Mouse (Mus musculus) left cerebral cortex, postnatal 14 days (tissue): ENCODE results near the gene C87436. TPM values are rescaled to one million over a fixed set of nuclear protein-coding genes. Genes with fewer than 3 reads are reported as not detected.

Source experiments
- DNase-seq, 2 experiments: peaks; one replicate each; pipeline ENCODE4 v3.0.0; 2021 to 2022; ENCODE audit warnings: low spot score in 2 of 2, mixed read lengths in 1 of 2
- intact Hi-C: fragments of 180-260 bp; cut with DNase I; formaldehyde crosslinking; loops from one replicate; pipeline ENCODE4 v1.15.1; 2025
- long read RNA-seq, 2 experiments: library from polyadenylated mRNA; stranded (forward); transcript quantifications; one replicate each; pipeline ENCODE4 v2.0.0; 2021
- total RNA-seq, 2 experiments: library from RNA; stranded (reverse); gene quantifications; 2 replicates each; pipeline ENCODE4 v1.2.3; 2021

C87436 gene
- total RNA-seq: 10 to 100 TPM; 13.7 to 14.3 TPM
- long read RNA-seq, experiment 1, partial matches to known transcripts: 1 of 18 reads
- long read RNA-seq, experiment 1, other reads (novel, unspliced or antisense): 14 of 18 reads
- long read RNA-seq, experiment 2, transcript C87436-201 (10 exons, 2,534 nt): major isoform, 6 of 24 reads
- long read RNA-seq, experiment 2, partial matches to known transcripts: 1 of 24 reads
- long read RNA-seq, experiment 2, other reads (novel, unspliced or antisense): 16 of 24 reads

DNA sequence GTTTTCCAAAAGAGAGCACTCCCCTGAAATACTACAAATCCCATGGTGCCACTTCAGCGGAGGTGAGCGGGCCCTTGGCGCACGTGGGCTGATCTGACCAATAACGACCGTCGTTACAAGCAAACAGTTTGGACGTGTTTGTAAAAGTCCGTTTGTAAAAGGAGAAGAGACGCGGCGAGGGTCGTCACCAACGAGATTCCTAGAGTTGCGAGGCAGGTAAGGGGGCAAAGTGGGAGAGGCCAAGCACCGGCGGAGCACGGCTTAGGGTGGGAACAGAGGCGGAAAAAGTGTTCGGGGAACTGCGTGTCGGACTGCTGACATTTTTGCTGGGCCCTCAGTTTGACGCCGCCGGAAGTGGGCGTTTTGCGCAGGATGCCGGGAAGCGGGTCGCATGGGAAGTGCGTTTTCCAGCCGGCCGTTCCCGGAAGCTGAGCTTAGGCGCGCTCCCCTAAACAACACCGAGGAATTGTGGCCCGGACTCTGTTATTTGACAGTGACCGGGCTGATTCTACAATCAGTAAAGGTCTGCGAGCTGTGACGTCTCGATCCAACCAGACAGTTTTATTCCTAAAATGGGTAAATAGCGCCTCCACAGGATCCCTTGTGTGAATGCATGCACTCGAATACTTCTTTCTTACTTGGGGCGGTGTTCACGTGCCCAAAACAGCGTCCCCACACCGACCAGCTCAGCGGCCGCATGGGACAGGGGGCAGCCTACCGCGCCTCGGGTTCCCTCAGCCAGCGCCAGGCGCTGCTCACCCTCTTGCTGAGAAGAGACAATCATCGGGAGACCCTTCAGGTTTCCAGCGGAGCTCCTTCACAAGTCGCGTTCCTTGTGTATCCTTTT lies at the start of gene C87436:
Gene C87436, plus strand, starts transcription at position 103 of the 847 bp plus-strand sequence.
- DNase-seq: peak; percentile 96
- intact Hi-C loops: loop anchor here (10.0 kb wide), 1 partner anchor 226 kb away; the partner anchor contains the start of gene Mxd1

DNA sequence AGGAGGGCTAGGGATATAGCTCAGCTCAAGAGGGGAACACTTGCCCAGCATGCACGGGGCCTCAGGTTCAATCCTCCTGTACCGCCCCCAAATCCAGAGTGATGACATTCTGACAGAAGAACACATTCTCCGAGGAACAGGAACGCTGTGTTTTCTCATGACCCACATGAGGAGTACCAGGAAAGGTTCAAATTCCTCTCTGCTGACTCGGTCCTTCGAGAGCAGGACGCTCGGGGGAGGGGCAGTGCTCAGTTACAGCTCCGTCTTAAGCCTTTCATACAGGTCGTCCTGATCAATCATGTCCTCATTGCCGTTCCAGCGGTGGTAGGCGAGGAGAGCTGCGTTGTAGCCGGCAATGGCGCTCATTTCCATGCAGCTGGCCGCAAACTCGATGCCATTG lies 49.7 kb upstream of the C87436 start:
- intact Hi-C loops: no loop called here
- no peak for DNase-seq

DNA sequence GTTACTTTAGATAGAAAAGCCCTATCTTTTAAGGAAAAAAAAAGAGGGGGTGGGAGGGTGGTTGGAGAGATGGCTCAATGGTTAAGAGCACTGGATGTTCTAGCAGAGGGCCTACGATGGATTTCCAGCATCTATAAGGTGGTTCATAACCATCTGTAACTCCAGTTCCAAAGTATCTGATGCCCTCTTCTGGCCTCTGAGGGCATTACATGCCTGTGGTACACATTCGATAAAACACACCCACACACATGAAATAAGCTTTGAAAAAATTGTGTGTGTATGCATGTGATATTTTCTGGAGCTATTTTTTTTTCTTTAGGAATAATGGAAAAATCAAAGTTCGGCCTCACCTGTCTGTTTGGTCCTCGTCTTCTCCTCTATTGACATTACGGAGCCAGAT lies 46.8 kb upstream of the C87436 start:
- intact Hi-C loops: no loop called here
- DNase-seq: no peak

DNA sequence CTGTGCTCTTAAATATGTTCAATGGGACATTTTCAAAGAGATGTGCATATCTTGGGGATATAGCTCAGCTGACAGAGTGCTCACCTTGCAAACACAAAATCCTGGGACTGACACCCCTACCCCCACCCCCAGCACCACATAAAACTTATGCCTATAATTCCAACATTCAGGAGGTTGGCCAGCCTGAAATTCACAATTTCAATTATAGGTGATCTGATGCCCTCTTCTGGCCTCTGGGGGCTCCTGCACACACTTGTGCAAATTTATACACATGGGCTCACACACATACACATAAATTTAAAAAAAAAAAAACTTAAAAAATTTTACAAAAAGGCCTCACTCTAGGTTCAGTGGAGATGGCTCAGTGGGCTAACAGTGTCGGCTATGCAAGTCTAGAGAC lies 45.0 kb upstream of the C87436 start:
- DNase-seq: no peak
- intact Hi-C loops: no loop called here

DNA sequence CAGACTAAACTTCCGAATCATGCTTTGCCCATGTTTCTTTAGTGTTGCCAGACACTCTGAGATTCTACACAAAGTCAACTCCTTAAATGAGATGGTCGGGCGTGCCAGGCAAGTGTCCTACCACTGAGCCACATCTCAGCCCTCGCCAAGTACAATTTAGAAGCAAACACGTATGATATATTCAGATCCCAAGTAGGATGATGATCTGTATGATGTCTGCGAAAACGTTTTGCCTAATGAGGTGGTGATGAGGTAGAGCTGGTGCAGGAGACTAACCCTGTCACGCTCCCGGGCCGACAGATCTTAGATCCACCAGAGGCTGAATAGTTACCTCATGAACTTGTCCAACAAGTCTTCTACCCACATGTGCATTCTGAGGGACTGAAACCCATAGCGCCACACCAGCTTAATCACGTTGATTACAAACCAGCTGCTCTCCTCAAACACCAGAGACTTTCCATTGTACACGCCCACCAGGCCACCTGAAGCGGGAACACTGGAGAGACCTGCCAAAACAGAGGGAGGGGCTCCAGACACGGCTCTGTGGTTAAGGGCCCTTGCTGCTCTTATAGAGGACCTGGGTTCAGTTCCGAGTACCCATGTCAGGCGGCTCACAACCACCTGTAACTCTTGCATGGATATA lies 44.0 kb upstream of the C87436 start:
- intact Hi-C loops: no loop called here
- DNase-seq: no peak

DNA sequence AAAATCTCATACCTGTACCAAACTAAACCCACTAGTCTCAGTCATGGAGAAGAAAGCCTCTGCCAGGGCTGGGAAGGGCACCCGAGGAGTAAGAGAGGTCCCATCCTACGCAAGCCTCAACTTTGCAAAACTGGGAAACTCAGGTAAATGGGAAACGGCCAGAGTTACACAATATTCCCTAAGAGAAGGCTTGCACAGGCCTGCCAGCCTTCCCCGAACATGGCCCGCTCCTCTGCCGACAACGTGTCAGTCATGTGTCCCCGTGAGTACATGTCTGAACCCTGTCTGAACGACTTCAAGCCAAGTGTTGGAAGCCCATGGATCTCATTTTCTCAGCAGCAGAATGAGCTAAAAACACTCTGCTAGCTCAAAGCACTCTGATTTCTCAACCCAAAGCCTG lies 43.2 kb upstream of the C87436 start:
- intact Hi-C loops: no loop called here

DNA sequence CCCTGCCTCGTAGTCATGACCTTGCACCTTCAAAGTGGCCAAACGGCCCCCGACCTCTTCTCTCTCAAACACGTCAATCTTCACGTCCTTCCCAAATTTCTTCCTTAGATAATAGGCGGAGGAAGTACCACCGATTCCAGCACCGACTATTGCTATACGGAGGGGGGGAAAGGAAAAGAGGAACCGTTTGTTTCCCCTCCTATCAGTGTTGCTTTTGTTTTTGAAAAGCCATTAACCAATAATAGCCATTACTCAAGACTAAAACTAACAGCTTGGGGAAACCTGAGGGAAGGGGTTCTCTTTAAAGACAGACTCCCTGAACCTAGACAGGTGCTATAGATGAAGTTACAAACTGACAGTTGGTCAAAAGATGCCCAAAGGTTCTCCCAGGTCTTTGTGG lies 42.2 kb upstream of the C87436 start:
- no peak for DNase-seq
- intact Hi-C loops: no loop called here

More for the DNA sequence above, 43.2 kb upstream of the C87436 start:
- no peak for DNase-seq

DNA sequence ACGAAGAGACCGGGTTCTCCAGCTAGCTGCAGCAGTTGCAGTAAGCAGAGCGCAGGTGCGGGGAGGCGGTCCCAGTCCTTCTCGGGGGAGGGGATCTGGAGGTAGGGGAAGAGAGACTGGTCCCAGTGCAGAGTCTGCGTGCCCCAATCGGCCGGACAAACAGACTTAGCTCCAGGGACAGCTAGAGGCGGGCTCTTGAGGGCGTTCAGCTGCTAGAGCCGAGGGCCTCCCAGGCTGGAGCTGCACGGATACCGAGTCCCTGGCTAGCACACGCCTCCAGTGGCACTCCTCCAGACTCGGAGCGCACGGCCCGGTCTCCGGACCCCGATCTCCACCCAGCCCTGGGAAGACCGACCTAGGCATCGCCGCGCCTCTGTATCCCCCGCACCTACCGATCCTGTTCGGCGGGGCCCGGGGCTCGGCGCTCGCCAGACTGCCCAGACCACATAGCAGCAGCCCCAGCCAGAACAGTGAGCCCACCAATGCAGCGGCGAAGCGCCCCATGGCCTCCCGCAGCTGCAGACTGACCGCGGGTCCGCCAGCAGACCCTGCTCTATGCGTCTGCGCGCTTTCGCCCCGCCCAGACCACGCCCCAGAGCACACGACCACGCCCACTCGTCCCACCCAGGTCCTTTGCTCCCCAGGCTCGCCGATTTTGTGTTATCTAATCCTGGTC lies 41.5 kb upstream of the C87436 start, which contains the start of gene Pcyox1:
Gene Pcyox1, minus strand, starts transcription at position 574 of the 676 bp plus-strand sequence.
- intact Hi-C loops: no loop called here
- DNase-seq: peak; percentile 77 to 82

DNA sequence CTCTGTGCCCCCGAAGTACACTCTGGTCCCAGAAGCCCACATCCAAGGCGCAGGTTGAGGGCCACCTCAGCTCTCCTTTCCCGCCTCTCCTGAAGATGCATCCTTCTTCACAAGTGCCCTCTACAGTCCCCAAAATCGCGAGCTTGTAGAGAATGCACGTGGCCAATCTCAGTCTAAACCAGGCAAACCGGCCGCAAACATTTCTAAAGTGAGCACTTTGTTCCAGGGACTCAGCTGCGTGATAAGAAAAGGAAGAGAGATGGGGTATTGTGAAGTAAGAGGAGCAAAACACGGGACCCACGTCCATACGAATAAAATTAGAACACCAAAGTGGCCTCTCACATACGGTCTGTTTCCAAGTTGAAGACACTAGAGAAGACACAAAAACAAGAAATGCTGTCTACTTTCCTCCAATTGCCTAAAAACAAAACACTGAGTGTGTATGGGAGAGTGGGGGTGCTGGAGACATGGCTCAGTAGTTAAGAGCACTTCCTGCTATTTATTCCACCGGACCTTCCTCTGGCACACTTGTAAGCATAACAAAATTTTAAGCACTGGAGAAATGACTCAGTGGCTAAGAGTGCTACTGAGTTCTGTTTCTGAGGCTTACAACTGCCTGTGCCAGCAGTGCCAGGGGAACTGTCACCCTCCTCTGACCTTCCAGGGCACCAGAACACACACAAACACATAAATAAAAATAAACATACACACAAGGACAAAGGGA lies 40.8 kb upstream of the C87436 start:
- intact Hi-C loops: no loop called here

DNA sequence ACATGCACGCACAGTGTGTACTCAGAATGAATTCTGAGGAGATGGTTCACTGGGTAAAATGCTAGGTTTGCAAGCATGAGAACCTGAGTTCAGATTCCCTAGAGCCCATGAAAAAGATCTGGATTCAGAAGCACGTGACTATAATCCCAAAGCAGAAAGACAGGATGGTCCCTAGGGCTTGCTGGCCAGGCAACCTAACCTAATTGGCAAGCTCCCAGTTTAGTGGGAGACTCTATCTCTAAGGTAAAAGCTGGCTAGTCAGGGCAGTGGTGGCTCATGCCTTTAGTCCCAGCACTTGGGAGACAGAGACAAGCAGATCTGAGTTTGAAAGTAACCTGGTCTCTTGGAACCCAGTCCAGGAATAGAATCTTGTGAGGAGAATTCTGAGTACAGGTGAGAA lies 39.2 kb upstream of the C87436 start:
- DNase-seq: no peak
- intact Hi-C loops: no loop called here

More for the DNA sequence above, 40.8 kb upstream of the C87436 start:
- no peak for DNase-seq

DNA sequence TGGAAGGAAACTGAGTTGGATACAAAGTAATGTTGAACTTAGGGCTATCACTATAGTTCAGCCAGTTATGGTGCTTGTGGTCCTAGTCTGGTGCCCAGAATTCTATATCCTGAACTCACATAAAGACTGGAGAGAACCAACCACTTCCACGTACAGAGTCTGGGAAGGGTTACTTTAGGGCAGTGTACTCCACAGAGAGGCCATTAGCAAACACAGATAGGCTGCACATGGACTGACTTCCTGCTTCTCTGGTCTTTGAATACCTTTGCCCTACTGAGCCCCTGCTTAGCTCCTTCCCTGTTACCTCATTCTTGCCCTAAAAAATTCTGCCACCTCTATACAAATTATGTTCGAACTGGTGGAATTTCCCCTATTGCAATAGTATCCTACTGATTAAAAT lies 38.2 kb upstream of the C87436 start:
- DNase-seq: no peak
- intact Hi-C loops: no loop called here

DNA sequence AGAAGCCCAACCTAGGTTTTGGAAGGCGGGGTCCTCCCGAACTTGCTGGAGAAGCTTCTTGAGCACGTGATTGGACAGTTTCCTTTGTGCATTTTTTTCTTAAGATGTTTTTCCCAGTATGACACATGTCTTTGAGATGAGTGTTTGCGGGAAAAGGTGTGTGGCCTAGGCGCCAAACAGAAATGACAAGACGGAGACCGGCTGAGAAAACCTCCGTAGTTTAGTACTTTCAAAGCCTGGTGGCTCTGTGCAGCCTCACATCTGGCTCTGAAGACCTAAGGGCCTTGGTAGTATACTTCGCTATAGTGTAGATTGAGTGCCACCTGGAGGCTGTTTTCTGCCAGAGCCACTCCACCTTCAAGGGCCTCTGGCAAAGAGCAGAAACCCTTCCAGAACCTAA lies 37.2 kb upstream of the C87436 start:
- DNase-seq: peak; percentile 69
- intact Hi-C loops: no loop called here

DNA sequence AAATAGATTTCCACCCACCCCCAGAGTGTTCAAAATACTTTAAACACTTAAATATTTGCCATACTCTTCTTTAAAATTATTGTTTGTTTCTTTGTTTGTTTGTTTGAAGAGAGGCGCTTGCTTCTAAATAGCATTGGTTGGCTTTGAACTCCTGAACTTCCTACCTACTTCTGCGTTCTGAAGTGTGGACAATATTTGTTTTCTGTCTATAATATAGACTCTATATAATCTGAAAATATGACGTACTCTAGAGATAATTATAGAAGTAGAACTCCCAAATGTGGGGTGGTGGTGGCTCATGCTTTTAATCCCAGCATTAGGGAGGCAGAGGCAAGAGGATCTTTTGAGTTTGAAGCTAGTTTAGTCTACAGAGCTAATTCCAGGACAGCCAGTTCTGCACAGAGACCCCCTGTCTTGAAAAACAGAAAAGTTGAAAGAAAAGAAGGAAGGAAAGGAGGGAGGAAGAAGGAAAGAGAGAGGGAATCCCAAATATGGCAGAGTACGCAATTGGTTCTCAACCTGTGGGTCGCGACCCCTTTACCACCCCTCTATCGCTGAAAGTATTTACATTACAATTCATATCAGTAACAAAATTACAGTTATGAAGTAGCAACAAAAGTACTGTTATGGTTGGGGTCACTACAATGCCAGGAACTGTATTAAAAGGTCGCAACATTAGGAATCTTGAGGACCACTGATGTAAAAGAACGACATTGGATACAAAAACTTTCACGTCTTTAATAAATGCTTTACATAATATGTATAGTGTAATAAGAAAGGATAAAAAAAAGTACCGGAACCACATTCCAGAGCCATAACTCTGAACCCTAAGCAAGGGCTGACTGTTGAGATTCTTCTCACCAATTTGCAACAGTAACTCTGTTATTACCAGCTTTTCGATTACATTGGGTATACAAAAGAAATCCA lies 35.2 kb upstream of the C87436 start:
- DNase-seq: no peak
- intact Hi-C loops: no loop called here

DNA sequence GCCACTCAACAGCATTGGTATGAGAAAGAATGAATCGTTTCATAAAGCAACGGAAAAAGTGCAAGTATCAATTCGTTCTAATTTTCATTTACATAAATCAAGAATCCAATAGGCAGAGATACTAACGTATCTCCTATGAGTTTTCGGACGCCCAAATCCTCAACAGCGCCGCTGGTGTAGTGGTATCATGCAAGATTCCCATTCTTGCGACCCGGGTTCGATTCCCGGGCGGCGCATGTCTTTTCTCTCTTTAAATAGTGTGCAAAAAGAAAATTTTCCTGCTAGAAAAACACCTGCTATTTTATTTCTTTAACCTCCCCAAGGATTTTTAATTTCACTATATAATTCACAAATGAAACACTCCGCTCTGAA lies 34.5 kb upstream of the C87436 start:
- intact Hi-C loops: no loop called here
- DNase-seq: peak; percentile 92 to 96

DNA sequence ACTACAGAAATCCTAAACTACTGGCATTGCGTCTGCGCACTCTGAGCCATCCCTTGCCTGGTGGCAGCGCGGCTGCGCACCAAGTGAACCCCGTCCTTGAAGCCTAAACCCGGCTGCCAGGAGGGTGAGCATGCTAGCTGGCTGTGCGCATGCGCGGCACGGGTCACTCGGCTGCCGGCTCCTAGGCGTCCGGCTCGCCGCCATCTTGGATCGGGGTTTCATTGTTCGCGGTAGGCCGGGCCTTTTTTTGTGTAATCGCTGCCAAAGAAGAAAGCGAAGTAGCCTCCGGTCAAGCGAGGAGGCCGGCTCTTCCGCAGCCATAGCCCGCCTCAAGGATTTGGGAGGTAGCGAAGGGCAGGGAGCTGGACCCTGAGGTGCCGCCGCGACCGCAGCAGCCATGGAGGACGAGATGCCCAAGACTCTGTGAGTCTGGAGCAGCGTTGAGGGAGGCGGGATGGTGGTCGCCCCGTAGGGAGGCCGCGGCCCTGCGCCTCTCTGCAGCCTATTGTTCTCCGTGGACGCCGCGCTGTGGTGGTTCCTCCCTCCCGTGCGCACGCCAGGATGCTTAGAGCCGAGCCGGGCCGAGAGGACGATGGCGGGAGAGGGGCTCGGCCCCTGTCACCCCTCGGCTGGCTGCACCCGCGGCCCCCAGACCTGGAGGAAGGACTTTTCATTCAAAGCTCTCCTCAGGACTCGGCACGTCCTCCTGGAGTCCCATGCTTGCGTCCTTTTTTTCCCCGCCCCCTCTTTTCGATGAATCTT lies 33.9 kb upstream of the C87436 start, which contains the start of gene Tia1:
Gene Tia1, plus strand, starts transcription at position 120 of the 762 bp plus-strand sequence.
- intact Hi-C loops: no loop called here

DNA sequence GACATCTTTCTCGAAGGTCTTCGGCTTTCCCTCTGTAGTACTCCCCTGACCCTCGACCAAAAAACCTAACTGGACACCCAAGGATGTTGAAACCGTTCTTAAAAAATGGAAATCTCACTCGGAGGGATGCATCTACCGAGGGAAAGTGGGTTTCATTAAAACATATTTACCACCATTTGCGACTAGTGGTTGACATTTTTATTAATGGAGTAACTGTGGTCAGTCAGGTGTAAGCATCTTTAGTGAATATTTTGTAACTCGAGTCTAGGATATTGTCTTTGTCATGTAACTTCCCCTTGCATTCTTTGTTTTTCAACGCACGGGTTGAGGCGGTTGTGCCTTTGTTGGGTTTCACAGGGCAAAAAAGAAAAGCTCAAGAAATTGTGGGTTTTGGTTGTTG lies 33.2 kb upstream of the C87436 start:
- intact Hi-C loops: no loop called here
- DNase-seq: no peak

More for the DNA sequence above, 33.9 kb upstream of the C87436 start, which contains the start of gene Tia1:
- DNase-seq: peak; percentile 98

DNA sequence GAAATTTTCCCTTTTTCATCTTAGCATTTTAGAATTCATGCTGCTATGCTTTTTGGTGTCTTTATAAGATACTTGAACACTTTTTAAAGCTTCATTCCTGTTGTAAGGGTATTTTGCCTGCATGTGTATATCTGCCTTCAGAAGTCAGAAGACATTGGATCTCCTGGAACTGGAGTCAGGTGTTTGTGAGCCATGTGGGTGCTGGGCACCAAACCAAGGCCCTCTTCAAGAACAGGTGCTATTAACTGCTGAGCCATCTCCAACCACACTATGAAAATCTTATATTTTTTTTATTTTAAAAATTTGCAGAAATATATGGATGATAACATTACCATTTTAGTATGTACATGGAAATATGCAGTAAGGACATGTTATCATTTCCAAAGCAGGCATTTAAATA lies 31.9 kb upstream of the C87436 start:
- no peak for DNase-seq
- intact Hi-C loops: no loop called here
